Mouse (Mus musculus) thymus, adult 2 months (tissue): ENCODE measurements at regions not wholly inside any gene's neighbourhood (a gene's known extent, or its start where the extent isn't known, plus 50 kb on each side); places are given as distances from the start of the nearest gene placed in this dataset.

ENCODE experiments used
- DNase-seq: peaks from one replicate; pipeline ENCODE4 v3.0.0; 2021
- H3K27ac ChIP-seq: fragments of 200-500 bp; 2 replicates; pipeline ENCODE4 v1.5.1; 2012; ENCODE audit warnings: low read length, control low read depth; ENCODE audit not compliant: control insufficient read depth, insufficient read depth
- H3K27me3 ChIP-seq: fragments of 200-500 bp; 2 replicates; pipeline ENCODE4 v1.6.1; 2012; ENCODE audit warnings: mild to moderate bottlenecking, low read length, moderate library complexity, mixed read lengths; ENCODE audit not compliant: control insufficient read depth, insufficient read depth
- H3K36me3 ChIP-seq: fragments of 200-500 bp; 2 replicates; pipeline ENCODE4 v1.6.1; 2012; ENCODE audit warnings: mild to moderate bottlenecking, low read length, moderate library complexity; ENCODE audit not compliant: control insufficient read depth, insufficient read depth
- H3K4me1 ChIP-seq: fragments of 200-500 bp; replicated peaks from 2 replicates; pipeline ENCODE4 v1.6.1; 2012; ENCODE audit warnings: low read length; ENCODE audit not compliant: control insufficient read depth, insufficient read depth
- H3K4me3 ChIP-seq: fragments of 200-500 bp; 2 replicates; pipeline ENCODE4 v1.5.1; 2012; ENCODE audit warnings: mild to moderate bottlenecking, low read length, control low read depth, moderate library complexity; ENCODE audit not compliant: control insufficient read depth, insufficient read depth
- CTCF ChIP-seq: fragments of 200-500 bp; IDR thresholded peaks from 2 replicates; pipeline ENCODE4 v1.5.1; 2012; ENCODE audit warnings: mild to moderate bottlenecking, control low read depth, low read length, moderate library complexity, borderline replicate concordance; ENCODE audit not compliant: control insufficient read depth, poor library complexity, insufficient read depth; ENCODE audit errors: extremely low read depth
- POLR2A ChIP-seq: fragments of 200-500 bp; IDR thresholded peaks from 2 replicates; pipeline ENCODE4 v1.6.1; 2012; ENCODE audit warnings: mild to moderate bottlenecking, low read length, control low read depth, moderate library complexity; ENCODE audit not compliant: control insufficient read depth, poor library complexity, insufficient read depth; ENCODE audit errors: extremely low read depth
- WGBS: fragments of 180-500 bp; shearing (Covaris S2); methylation state at CpG from one replicate; pipeline ENCODE4 v1.1.7; 2018; 5-methylcytosine and 5-hydroxymethylcytosine counted together

DNA sequence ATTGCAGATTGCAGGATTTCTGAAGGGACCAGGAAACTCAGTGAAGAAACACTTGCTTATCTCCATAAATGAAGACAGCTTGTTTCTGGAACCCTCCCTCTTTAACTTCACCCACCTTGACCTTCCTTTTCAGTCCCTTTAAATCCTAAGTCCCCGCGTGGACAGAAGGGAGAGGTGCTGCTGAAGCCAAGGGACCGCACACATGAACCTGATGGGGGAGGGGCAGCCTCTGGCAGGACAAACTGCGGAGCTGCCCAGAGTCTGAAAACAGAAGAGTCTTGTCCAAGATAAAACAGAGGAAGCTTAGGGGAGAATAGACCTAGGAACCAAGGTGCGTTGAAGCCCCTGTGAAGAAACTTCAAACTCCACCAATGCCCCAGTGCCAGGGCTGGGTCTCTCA, 368.9 kb upstream of the Tbx3 start:
- no peak for TF ChIP-seq CTCF
- TF ChIP-seq POLR2A: no peak

DNA sequence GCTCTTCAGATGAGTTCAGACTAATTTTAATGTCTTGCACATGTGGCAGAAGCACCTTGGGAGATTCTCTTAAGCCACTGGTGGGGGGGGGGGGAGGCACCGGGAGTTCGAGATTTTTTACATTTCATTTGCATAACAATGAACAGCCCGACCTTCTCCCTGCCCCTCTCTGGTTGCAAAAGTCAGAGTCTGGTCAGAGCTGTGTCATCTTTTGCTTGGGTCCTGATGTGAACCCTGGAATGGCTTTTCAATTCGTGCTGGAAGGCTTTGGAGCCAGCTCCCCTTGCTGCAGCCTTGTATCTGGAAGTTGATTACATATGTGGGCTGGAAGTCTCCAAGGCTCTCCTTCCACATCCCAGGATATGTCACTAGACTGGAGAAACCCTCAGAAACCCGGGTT, 365.7 kb upstream of the Tbx3 start:
- H3K4me3 ChIP-seq: no peak overlapping the region
- TF ChIP-seq POLR2A (no peak), CTCF (no peak)
- H3K27ac ChIP-seq: no peak overlapping the region
- H3K27me3 ChIP-seq: no peaks in the 10 kb centered on the region
- H3K36me3 ChIP-seq: no peaks in the 10 kb centered on the region
- 25% methylated on average over 5 of the region's 5 CpGs for WGBS
- no peaks in the 10 kb centered on the region for H3K4me1 ChIP-seq
- DNase-seq: no peak

More for the DNA sequence above, 368.9 kb upstream of the Tbx3 start:
- Histone ChIP-seq H3K4me1 (no peaks in the 10 kb centered on the region), H3K27ac (no peak overlapping the region), H3K27me3 (no peaks in the 10 kb centered on the region), H3K4me3 (no peak overlapping the region), H3K36me3 (no peaks in the 10 kb centered on the region)
- no peak for DNase-seq
- 77% methylated on average over 5 of the region's 5 CpGs for WGBS

DNA sequence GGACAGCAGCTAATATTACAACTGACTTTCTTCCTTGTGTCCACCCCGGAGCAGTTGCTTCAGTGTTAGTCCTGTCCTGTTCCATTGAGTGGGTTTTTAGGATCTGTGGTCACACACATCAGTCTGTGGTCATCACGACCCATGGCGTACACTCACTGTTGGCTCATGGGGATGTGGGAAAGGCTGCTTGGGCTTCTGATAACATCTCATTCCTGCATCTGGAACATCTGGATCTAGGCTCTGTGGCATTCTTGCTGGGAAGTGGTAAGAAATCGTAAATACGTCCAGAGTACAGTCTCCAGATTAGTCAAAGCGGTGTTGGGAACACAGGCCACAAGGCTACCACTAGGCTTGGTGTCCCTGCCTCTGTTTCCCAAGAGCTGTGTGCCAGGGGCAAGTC, 362.7 kb upstream of the Tbx3 start:
- WGBS: 94% methylated on average over 6 of the region's 6 CpGs
- TF ChIP-seq CTCF (no peak), POLR2A (no peak)
- H3K27ac ChIP-seq: no peak overlapping the region
- no peak for DNase-seq
- H3K4me1 ChIP-seq: no peaks in the 10 kb centered on the region
- no peaks in the 10 kb centered on the region for H3K27me3 ChIP-seq
- no peak overlapping the region for H3K4me3 ChIP-seq
- H3K36me3 ChIP-seq: no peaks in the 10 kb centered on the region

DNA sequence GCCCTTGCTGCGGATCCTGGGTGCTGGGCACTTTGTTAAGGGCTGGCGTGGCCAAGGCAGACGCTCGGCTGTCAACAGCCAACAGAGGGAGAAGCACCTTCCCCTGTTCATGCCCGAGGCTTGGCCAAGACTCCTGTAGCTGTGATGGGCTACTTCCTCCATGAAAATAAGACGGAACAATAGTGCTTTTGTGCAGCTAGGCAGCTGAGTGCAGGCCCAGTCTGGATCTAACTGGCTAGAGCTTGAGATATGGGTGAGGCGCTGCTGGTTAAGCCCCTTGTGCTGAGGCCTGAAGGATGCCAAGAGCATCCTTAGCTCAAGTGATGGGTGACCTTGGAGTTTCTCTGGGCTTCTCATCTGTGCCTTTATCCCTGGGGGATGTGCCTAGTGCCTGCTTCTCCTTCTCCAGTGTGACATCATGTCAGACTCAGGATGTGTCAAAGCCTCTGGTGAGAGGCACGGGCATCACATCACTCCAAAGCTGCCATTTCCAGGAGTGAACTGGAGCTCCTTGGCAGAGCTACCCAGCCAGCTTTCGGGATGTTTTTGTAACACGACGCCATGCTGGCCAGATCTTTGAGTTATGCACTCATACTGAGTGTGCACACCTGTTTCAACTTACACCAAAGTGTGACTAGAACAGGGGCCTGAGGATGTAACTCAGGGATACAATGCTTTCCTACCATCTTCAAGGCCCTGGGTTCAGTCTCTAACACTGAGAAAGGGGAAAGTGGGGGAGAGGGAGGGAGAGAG, 360.1 kb upstream of the Tbx3 start:
- WGBS: 75% methylated on average over 11 of the region's 11 CpGs
- H3K27ac ChIP-seq: no peak overlapping the region
- no peak for DNase-seq
- no peak overlapping the region for H3K4me3 ChIP-seq
- H3K36me3 ChIP-seq: no peaks in the 10 kb centered on the region
- TF ChIP-seq CTCF (no peak), POLR2A (no peak)
- no peaks in the 10 kb centered on the region for H3K27me3 ChIP-seq
- no peaks in the 10 kb centered on the region for H3K4me1 ChIP-seq

DNA sequence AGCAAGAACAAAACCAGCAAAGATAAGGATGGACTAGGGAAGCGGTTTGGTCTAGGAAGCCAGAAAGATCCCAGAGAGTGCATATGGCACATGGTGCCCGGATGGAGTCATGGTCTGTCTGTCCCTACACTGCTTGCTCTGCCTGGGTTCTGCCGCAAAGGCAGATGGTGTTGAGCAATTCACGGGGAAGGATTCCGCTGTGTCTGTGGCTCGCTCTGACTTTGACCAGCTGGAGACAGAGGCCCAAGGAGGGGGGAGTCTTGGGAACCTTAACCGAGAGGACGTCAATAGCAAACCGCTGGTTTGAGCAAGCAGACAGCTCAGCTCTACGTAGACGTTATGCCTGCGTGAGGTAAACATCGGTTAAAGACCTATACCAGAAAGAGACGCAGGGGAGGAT, 357.7 kb upstream of the Tbx3 start:
- Histone ChIP-seq H3K4me3 (no peak overlapping the region), H3K36me3 (no peaks in the 10 kb centered on the region), H3K27ac (no peak overlapping the region), H3K27me3 (no peaks in the 10 kb centered on the region), H3K4me1 (no peaks in the 10 kb centered on the region)
- DNase-seq: no peak
- TF ChIP-seq POLR2A: no peak
- TF ChIP-seq CTCF: no peak
- WGBS: 94% methylated on average over 14 of the region's 14 CpGs

DNA sequence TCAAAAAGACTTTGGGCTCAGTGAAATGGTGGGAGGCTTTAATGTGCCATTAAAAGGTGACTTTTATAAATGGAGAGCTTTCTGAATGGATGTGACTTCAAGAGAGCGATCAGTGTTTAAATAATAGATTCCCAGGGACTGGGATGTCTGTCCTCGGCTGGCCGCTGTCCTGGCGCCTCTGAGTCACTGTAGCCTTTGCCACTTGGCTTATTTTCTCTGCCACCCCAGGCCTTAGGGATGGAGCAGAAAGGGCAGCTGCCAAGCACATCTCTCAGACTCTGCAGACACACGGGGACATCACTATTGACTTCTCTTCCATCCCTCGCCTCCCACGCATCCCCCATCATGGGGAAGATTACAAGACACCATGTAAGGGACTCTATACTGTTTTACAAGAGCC, 355.3 kb upstream of the Tbx3 start:
- H3K27ac ChIP-seq: no peak overlapping the region
- no peak for DNase-seq
- 93% methylated on average over 7 of the region's 7 CpGs for WGBS
- no peaks in the 10 kb centered on the region for H3K4me1 ChIP-seq
- H3K4me3 ChIP-seq: no peak overlapping the region
- H3K36me3 ChIP-seq: no peaks in the 10 kb centered on the region
- no peak for TF ChIP-seq POLR2A
- H3K27me3 ChIP-seq: no peaks in the 10 kb centered on the region

DNA sequence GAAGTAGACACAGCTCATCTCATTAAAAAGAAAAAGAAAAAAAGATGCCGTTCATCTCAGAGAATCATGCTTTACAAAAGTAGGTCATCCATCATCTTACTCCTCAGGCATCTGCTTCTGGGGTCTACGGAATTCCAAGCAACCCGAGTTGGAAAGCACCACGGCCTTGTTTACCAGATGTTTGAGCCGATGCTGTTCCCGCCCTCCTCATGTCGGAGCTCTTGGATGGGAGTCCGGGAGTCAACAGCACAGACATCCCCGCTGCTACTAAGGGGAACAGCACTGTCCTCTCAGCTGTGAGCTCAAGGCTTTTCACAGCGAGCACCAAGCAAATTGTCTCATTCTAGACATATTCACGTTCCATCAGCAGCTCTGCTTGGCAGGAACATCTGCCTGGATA, 352.9 kb upstream of the Tbx3 start:
- TF ChIP-seq CTCF (no peak), POLR2A (no peak)
- DNase-seq: no peak
- WGBS: 92% methylated on average over 11 of the region's 11 CpGs
- H3K4me3 ChIP-seq: no peak overlapping the region
- no peaks in the 10 kb centered on the region for H3K4me1 ChIP-seq
- H3K27ac ChIP-seq: no peak overlapping the region
- no peaks in the 10 kb centered on the region for H3K27me3 ChIP-seq
- H3K36me3 ChIP-seq: no peaks in the 10 kb centered on the region
